Mouse (Mus musculus): ENCODE results near the gene St6galnac3. TPM values are rescaled to one million over a fixed set of nuclear protein-coding genes. Genes with fewer than 3 reads are reported as not detected.
A peak's percentile ranks its signal among the peaks of the same experiment; 100 is the strongest.

The St6galnac3 gene
- polyA plus RNA-seq, 1 experiment = 3.2 TPM

DNA sequence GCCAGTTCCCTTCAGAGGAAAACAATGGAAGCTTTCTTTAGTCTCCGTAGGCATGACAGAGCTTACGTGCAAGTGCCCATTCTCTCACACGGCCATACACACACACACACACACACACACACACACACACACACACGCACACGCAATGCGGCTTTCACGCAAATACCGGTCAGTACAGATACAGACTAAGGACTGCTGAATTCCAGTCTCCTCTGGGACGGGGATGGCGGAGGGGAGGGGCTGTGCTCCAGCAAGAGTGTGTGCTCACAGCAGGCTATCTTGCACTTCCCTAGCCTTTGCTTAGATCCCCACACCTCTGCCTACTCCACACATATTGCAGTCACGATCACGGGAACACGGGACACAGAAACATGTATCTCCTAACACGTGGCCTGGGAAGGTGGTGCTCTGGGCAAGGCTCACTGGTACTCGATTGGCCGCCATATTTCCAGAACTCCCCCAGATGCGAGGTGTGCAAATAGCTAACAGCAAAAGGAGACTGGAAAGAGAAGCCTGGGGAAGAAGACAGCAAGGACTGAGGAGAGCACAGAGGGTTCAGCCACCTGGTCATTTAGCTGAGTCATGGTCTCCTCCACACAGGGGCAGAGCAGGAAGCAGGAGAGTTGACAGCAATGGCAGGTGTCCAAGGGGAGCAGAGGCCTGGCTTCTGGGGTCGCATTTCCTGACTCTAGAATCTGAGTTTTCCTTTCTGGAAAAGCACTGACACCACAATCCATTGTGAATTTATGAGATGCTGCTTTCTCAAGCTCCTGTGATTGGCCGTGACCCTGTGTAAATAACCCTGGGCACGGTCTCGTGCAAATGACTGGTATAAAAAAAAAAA, 56.3 kb downstream of the St6galnac3 start:
- H3K27ac ChIP-seq (ENCODE audit: insufficient read depth, low read depth, low read length) = peak overlapping the region; percentile 41; the same call in 1 of the 2 replicates
- no peak overlapping the region for H3K4me3 ChIP-seq (ENCODE audit: insufficient read depth, low read depth, low read length)
- TF ChIP-seq POLR2A (IDR thresholded peaks at IDR 0.05; ENCODE audit: low read depth, low read length) (no peak), CTCF (conservative IDR thresholded peaks at IDR 0.05; ENCODE audit: insufficient read depth, insufficient read length, low read depth, low read length) (no peak)
- WGBS = 68% methylated on average over 21 of the region's 21 CpGs
- H3K36me3 ChIP-seq (ENCODE audit: control insufficient read depth, insufficient read depth, low read length) = no peaks in the 10 kb centered on the region
- no peaks in the 10 kb centered on the region for H3K27me3 ChIP-seq (replicated peaks; ENCODE audit: control insufficient read depth, insufficient read depth, low read length)
- DNase-seq = peak; percentile 90
- H3K4me1 ChIP-seq (ENCODE audit: control insufficient read depth, insufficient read depth, low read length) = peaks cover 10% of the 10 kb centered on the region

DNA sequence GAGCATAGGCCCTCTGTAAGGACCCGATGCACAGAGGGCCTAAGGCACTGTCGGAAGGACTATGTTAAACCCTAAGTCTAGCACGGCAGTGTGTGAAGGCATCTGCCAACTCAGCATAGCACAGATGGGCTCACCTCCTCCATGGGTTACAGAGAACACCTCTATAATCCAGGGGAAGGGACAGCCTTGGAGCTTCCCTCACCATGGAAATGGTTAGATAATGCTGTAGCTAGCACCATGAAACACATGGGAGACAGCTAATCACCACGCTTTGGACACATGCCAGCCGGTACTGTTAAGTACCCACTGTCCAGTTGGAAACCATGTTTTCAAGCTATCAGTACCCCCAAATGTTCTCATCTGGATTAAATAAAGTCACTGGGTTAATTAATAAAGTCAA, 60.3 kb downstream of the St6galnac3 start:
- no peaks in the 10 kb centered on the region for H3K27me3 ChIP-seq (replicated peaks; ENCODE audit: control insufficient read depth, insufficient read depth, low read length)
- no peak overlapping the region for H3K27ac ChIP-seq (ENCODE audit: insufficient read depth, low read depth, low read length)
- DNase-seq = no peak
- H3K36me3 ChIP-seq (ENCODE audit: control insufficient read depth, insufficient read depth, low read length) = no peaks in the 10 kb centered on the region
- TF ChIP-seq POLR2A (IDR thresholded peaks at IDR 0.05; ENCODE audit: low read depth, low read length) = no peak
- no peak for TF ChIP-seq CTCF (conservative IDR thresholded peaks at IDR 0.05; ENCODE audit: insufficient read depth, insufficient read length, low read depth, low read length)
- H3K4me1 ChIP-seq (ENCODE audit: control insufficient read depth, insufficient read depth, low read length) = peaks cover 7% of the 10 kb centered on the region
- WGBS = 89% methylated on average over 5 of the region's 5 CpGs
- no peak overlapping the region for H3K4me3 ChIP-seq (ENCODE audit: insufficient read depth, low read depth, low read length)

DNA sequence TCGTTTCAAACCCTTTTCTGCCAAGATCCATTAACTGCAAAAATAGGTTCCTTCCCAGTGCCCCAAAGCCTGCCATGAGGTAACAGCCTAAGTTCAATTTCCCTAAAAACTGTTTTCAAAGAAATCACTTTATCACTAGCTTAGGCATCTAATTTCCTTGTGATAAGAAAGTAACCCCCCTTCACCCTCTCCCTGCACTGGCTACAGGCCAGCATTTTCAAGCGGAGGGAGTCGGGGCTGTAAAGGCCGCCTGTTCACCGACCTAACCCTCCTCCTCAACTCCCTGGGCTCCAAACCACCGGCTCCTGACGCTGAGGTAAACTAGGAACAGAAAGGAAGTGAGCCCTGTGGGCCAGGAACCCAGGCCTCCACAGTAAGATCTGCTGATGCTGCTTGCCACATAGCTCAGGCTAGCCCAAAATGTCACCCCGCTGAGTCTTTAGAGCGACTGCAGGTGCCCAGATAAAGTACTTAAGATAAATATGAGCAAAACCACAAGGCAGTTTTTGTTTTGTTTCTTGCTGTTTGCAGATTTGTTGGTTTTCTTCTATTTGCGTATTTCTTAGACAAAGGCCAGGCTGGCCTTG, 61.0 kb downstream of the St6galnac3 start:
- no peak for TF ChIP-seq CTCF (conservative IDR thresholded peaks at IDR 0.05; ENCODE audit: insufficient read depth, insufficient read length, low read depth, low read length)
- no peak for TF ChIP-seq POLR2A (IDR thresholded peaks at IDR 0.05; ENCODE audit: low read depth, low read length)
- Histone ChIP-seq H3K4me3 (ENCODE audit: insufficient read depth, low read depth, low read length) (no peak overlapping the region), H3K36me3 (ENCODE audit: control insufficient read depth, insufficient read depth, low read length) (no peaks in the 10 kb centered on the region), H3K4me1 (ENCODE audit: control insufficient read depth, insufficient read depth, low read length) (peaks cover 7% of the 10 kb centered on the region), H3K27me3 (replicated peaks; ENCODE audit: control insufficient read depth, insufficient read depth, low read length) (no peaks in the 10 kb centered on the region), H3K27ac (ENCODE audit: insufficient read depth, low read depth, low read length) (no peak overlapping the region)
- DNase-seq = no peak
- 45% methylated on average over 10 of the region's 10 CpGs for WGBS

DNA sequence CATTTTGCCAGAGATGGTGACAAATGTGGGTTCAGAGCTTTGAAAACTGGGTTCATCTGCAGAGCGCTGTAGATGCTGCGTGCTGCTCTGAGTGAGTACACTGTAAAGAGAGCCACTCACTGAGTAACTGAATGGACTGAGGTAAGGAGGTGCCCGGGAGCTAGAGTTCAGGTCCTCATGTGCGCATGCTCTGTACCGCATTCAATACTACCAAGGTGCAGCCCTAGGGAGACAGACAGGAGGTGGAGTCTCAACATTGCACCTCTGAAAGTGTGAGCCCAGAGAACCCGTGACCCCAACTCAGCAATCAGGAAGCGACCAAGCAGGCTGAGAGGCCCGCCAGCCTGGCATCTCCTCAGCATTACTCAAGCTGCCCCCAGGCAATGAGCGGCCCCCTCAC, 62.2 kb downstream of the St6galnac3 start:
- DNase-seq = no peak
- no peaks in the 10 kb centered on the region for H3K36me3 ChIP-seq (ENCODE audit: control insufficient read depth, insufficient read depth, low read length)
- no peaks in the 10 kb centered on the region for H3K4me1 ChIP-seq (ENCODE audit: control insufficient read depth, insufficient read depth, low read length)
- H3K27ac ChIP-seq (ENCODE audit: insufficient read depth, low read depth, low read length) = no peak overlapping the region
- TF ChIP-seq POLR2A (IDR thresholded peaks at IDR 0.05; ENCODE audit: low read depth, low read length) (no peak), CTCF (conservative IDR thresholded peaks at IDR 0.05; ENCODE audit: insufficient read depth, insufficient read length, low read depth, low read length) (no peak)
- H3K4me3 ChIP-seq (ENCODE audit: insufficient read depth, low read depth, low read length) = no peak overlapping the region
- 92% methylated on average over 9 of the region's 9 CpGs for whole genome bisulfite sequencing
- H3K27me3 ChIP-seq (replicated peaks; ENCODE audit: control insufficient read depth, insufficient read depth, low read length) = no peaks in the 10 kb centered on the region

DNA sequence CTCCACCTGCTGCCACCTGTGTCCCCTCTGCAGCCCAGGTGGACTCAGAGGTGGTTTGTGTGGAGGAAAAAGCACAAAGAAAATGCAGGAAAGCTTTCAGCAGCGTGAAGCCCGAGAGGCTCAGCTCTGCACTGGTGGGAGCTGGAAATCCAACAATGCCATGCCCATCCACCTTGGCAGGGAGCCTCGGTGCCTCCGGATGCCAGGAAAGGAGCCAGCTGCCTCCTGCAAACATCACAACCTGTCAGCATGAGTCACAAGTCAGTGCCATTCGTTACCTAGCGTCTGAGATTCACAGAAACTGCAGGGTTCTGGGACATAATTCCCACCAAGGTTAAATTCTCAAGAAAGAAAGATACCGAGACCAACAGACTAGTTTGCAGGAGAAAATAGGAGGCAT, 63.0 kb downstream of the St6galnac3 start:
- DNase-seq = peak; percentile 38
- 49% methylated on average over 7 of the region's 7 CpGs for WGBS

DNA sequence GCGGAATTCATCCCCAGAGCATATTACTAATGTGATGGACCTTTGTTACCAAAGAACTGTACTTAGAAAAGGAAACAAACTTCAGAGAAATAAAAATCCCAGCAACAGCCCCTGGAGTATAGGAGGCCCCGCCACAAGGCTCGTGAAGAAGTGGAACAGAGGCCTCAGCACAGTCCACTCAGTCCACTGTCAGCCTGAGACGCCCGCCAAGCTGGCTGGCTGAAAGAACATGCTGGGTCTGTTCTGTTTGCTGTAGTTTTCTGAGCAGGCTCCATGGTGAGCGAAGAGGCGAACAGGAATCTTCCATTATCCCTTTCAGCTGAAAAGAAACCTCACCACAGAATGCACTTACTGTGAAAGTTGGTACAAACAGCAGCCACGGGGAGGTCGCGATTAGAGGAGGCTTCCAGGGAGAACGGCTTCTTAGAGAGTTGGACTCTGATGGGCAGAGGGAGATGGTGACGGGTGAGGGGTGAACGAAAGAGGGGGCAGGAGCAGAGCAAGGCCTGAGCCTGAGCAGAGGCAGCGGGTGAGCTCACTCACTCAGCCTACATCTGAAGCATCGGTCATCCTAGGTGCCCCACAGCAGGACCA, 65.3 kb downstream of the St6galnac3 start:
- no peak for TF ChIP-seq POLR2A (IDR thresholded peaks at IDR 0.05; ENCODE audit: low read depth, low read length)
- TF ChIP-seq CTCF (conservative IDR thresholded peaks at IDR 0.05; ENCODE audit: insufficient read depth, insufficient read length, low read depth, low read length) = no peak
- Histone ChIP-seq H3K27me3 (replicated peaks; ENCODE audit: control insufficient read depth, insufficient read depth, low read length) (no peaks in the 10 kb centered on the region), H3K36me3 (ENCODE audit: control insufficient read depth, insufficient read depth, low read length) (no peaks in the 10 kb centered on the region), H3K27ac (ENCODE audit: insufficient read depth, low read depth, low read length) (no peak overlapping the region), H3K4me3 (ENCODE audit: insufficient read depth, low read depth, low read length) (no peak overlapping the region), H3K4me1 (ENCODE audit: control insufficient read depth, insufficient read depth, low read length) (no peaks in the 10 kb centered on the region)
- WGBS = 88% methylated on average over 15 of the region's 15 CpGs
- no peak for DNase-seq

More for the DNA sequence above, 63.0 kb downstream of the St6galnac3 start:
- TF ChIP-seq CTCF (conservative IDR thresholded peaks at IDR 0.05; ENCODE audit: insufficient read depth, insufficient read length, low read depth, low read length) (no peak), POLR2A (IDR thresholded peaks at IDR 0.05; ENCODE audit: low read depth, low read length) (no peak)
- no peak overlapping the region for H3K4me3 ChIP-seq (ENCODE audit: insufficient read depth, low read depth, low read length)
- H3K27me3 ChIP-seq (replicated peaks; ENCODE audit: control insufficient read depth, insufficient read depth, low read length) = no peaks in the 10 kb centered on the region
- no peaks in the 10 kb centered on the region for H3K4me1 ChIP-seq (ENCODE audit: control insufficient read depth, insufficient read depth, low read length)
- no peaks in the 10 kb centered on the region for H3K36me3 ChIP-seq (ENCODE audit: control insufficient read depth, insufficient read depth, low read length)
- H3K27ac ChIP-seq (ENCODE audit: insufficient read depth, low read depth, low read length) = no peak overlapping the region
